Mouse (Mus musculus) embryo, embryonic 9.5 days (tissue): ENCODE measurements around the gene Ube2l6.
"Not testable (repeated sequence)": the region's sequence is repeated elsewhere in the genome, so short reads cannot be mapped to it uniquely, and the experiment has no call there.

Experiments
- DNase-seq: peaks from one replicate; pipeline ENCODE4 v3.0.0-alpha.2; 2017; ENCODE audit errors: extremely low spot score

Ube2l6 gene

DNA sequence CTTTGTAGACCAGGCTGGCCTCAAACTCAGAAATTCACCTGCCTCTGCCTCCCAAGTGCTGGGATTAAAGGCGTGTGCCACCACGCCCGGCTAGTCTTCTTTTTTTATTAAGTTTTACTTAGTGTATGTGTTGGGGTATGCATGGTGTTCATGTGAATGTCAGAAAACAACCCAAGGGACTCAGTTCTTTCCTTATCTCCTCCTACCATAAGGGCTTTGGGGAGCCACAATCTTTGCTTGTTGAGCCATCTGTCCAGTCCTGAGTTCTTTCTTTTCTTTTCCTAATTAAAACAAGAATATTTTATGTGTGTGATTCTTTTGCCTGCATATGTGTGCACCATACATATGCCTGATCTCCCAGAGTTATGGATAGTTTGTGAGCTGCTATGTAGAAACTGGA lies 5.5 kb upstream of the Ube2l6 start:
- DNase-seq = no peak

DNA sequence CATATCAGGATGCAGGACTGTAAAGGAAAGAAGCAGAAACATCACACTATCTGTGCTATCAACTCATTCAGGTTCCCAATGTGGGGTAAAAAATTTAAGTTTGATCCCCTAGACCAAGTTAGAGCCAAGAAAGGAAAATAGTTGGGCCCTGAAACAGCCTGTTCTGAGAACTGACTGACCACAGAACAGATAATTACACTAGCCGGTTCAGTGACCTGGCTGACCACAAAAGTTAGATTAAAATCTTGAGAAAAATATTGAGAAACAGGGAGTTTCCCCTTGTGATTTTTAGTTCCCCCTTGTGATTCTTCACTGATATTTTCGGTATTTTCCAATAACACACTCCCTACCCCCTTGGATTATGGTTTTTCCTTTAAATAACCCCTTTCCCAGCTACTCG lies 4.8 kb upstream of the Ube2l6 start:
- DNase-seq = no peak

DNA sequence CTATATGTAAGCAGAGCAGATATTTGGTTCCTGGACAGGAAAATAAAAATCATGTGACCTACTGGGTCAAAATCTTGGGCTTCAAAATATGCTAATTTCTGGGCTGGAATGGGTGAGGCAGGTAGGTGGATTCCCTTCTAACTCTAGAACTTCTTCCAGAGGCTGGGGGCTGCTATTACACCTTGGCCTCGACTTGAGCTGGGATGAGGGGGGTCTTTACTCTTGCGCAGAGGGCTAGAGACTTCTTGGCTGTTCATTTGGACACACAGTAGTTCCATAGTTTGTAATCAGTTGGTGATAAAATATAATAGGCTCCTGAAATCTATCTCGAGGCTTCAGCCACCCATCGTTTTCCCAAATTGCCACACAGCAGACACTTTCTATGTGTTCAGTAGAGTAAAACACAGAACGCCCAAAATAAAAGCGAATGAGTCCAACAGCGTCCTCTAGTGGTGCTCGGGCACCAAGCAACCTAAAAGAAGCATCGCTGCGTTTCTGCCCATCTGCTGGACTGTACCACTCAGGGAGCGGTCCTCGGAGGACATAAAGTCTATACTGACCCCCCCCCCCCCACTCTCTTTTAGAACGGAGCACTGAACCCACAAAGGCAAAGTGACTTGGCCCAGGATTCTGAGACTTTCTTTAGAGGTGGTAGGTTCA lies 665 bp upstream of the Ube2l6 start:
- DNase-seq = peak; percentile 84

DNA sequence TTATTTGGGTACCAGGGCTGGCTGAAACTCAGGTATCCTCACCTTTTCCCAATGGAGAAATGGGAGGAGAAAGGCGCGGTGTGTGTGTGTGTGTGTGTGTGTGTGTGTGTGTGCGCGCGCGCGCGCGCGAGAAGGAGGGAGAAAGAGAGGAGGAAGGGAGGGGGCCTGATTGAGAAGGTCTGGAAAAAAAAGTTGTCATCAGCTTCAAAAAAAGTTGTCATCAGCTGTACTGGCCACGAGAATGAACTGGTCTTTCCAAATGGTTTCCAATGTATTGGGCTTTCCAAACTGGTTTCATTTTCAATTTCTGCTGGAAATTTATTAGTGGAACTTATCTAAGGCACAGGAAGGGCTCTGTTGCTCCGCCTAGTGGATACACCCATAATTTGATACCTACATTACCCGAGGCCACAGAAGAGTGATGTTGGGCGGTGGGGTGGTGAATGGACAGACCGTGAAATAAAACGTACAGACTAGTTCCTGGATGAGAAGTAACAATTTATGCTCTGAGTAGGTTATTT lies 473 bp downstream of the Ube2l6 start:
- peak; percentile 73 for DNase-seq

DNA sequence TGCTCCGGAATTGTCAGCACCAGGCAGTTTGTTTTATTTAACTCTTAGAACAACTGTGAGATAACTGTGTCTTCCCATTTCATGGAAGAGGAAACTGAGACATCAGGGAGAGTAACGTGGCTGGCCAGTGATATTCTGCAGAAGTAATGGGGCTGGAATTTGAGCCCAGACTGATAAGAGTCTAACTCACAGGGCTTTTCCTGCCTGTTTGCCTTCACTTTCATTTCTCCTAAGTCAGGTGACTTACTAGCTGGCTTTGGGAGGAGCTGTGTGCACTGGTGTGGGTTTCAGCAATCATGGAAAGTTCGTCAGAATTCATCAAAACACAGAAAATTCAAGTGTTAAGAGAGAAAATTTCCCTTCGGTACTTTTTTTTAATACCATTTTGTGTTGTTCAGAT lies 1.7 kb downstream of the Ube2l6 start:
- DNase-seq = no peak

DNA sequence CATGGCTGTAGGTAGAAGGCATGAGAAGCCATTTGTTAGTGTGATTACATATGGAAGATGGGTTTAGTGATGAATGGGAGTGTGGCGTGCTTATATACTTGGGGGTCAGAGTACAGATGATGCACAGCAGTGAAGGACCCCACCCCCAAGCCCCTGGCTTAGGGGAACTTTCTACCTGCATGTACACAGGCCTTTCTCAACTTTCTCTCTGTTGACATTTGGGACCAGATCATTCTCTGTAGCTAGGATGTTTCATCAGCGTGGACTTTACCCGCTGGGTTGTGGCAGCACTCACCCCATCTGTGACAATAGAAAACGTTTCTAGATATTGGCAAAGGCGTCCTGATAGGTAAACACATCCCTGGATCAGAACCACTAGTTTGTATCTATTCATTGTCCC lies 2.6 kb downstream of the Ube2l6 start:
- not testable (repeated sequence) for DNase-seq

DNA sequence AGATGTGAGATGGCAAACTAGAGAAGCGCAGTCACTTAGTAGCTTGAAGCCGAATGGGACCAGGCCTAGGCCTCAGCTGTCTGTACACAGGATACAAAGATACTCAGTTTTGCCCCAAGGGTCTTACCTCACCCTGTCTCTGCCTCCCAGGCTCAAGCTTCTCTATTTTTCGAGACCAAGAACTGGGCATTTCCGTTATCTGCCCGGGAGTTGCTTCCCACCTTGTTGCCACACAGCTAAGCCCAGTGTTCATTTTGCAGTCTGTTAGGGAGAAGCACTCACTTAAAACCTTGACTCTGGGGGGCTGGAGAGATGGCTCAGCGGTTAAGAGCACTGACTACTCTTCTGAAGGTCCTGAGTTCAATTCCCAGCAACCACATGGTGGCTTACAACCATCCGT lies 5.3 kb downstream of the Ube2l6 start:
- no peak for DNase-seq

DNA sequence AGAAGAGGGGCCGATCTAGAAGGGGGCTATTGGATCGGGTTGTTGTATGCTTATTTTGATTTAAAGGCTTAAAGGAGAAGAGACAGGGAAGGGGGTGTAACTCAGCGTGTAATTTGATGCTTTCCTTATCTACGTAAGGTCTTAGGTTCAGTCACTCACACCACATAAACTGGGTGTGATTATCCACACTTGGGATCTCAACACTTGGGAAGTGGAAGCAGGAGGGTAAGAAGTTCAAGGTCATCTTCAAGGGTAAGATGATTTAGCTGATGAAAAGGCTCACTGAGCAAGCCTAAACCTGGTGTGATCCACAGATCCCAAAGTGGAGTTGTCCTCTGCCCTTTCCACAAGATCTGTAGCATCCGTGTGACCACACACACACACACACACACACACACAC lies 7.9 kb downstream of the Ube2l6 start:
- DNase-seq = no peak

DNA sequence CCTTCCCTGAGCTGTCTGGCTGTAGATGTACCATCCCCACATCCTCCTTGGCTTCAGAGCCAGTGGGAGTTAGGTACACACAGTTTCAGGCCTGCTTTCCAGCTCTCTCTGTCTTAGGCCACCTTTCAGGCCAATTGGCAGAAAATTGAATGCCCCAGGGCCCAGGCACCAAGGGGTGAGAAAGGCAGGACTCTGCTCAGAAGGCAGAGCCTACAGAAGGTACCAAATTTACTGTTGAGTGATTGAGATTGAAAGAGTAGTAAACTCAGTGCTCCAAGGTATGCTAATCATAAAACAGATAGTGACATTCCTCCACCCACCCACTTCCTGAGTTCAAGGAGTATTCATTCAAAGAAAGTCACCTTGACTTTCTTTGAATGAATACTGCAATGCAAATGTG lies 10.7 kb downstream of the Ube2l6 start:
- DNase-seq = no peak

DNA sequence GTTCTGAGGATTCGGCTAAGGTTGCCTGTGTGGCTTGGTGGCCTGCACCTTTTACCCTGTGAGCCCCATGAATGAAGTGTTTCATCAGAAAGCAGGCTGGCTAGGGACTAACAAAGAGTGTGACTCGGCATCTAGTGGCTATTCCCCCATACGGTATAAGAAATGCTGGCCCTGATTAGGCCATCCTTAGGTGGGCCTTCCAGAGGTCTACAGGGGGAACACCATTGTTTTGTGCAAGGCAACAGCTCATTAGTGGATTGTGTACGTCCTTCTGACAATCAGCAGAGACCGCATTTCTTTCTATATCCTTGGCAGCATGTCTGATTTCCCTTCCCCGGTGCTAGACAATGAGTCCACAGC lies 11.9 kb downstream of the Ube2l6 start:
- DNase-seq = no peak

DNA sequence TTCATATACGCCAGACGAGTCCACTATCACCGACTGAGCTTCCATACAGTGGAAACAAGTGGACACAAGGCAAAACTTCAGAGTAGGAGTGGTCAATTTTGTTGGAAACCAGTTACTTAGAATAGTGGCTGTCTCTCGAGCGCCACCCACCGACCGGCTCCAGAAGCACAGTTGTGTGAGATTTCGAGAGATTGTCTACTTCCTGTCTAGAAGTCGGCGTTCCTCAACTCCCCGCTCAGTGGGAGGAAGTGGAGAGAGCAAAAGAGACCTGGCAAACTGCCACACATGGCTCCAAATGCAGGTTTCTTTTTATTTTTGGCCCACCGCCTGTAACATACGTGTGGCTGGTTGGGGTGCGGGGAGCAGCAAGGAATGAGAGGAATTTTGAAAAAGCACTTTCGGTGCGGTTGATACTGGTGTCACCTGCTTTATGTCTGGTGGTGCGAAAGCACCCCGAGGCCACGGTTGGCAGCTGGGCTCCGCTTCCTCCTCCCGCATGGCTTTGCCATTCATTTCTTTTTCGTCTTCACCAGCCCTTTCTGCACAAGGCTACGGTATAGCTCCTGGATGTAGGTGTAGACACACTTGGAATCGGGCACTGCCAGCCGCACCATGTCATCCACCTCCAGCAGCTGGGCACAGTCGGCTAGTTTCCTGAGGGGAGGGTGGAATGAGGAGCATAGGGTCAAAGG lies 12.4 kb downstream of the Ube2l6 start:
- peak; percentile 89 for DNase-seq

DNA sequence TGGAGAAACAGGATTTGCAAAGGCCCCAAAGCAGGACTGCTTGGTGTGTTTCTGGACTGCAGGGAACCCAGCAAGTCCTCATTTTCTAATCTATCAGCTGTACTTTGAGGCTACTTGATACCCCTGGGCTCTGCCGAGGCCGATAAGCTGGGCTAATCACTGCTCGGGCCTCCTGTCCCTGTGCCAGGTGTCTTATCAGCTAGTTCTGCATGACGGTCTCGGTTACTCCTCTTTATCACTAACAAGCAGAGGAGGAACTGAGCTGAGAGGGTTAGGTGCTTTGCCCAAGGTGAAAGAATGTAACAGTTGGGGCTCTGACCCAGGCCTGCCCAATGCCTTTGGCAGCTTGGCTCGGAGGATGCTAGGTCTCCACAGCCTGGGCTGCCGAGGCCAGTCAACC lies 13.3 kb downstream of the Ube2l6 start:
- DNase-seq = no peak

DNA sequence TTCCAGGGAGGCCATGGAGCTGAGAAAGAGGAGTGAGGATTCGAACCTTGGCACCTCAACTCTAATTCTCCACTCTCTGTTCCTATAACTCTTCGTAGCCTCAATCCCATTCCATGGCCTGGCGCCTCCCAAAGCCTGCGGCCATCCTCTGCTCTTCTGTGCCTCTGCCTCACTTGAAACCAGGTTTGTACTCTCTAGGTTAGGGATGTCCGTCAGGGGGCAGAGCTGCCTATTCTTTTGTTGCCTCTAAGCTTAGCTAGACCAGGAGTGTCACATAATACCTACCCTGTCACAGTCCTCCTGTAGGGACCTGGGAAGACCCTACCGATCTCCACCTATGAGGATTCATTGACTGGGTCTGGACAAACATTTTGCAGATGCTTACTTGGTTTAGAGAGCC lies 14.0 kb downstream of the Ube2l6 start:
- DNase-seq = no peak

DNA sequence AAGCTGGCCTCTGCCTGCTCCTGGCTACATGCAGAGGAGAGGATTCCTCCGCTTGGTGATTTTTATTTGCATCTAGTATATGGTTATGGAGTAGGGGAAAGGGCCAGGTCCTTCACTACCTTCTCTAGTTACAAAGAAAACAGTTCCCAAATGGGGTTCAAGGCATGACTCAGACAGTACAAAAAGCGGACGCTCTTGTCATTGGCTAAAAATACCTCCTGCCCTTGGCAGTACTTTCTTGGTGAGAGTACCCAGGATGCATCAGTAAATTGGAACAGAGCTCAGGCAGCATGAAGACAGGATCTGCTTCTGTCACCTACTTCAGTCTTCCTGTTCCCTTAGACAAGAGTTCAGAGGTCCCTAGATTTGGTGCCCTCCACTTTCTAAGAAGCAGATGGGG lies 21.2 kb downstream of the Ube2l6 start:
- no peak for DNase-seq

DNA sequence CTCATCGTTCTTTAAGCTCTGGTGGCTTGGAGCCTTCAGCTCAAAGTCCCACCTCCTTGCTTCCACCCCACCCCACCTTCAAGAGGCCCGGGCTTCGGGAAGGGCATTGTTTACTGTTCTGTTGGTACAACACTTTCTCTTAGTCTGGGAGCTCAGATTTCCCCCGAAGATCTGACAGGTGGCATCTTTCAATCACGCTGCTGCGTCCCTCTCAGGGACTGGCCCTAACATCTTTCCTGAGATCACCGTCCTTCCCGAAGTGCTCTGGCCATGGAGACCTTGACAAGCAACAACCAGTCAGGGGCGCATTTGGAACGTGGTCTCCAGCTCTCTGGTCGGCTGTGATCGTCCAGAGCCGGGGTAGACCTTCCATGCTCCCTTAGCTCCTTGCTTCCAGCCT lies 23.9 kb downstream of the Ube2l6 start, which contains the start of gene Smtnl1:
Gene Smtnl1 (minus strand): TSS at position 101 of the 400 bp plus-strand sequence.
- DNase-seq = no peak

DNA sequence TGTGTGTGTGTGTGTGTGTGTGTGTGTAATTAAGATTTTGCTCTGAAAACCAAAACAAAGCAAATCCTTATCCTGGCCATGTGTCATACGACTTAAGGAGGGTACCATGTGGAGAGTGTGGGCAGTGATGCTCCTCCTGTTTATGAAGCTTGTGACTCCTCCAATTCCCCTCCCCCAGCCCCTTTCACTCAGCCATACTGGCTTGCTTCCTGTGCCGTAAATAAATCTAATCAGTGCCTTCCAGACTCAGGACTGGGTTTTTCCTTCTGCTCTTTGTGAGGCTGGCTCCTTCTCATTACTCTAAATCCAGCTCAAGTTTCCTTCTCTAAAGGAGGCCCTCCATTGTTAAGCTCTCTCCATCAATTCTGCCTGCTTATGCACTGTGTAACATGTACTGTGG lies 24.6 kb downstream of the Ube2l6 start:
- no peak for DNase-seq

DNA sequence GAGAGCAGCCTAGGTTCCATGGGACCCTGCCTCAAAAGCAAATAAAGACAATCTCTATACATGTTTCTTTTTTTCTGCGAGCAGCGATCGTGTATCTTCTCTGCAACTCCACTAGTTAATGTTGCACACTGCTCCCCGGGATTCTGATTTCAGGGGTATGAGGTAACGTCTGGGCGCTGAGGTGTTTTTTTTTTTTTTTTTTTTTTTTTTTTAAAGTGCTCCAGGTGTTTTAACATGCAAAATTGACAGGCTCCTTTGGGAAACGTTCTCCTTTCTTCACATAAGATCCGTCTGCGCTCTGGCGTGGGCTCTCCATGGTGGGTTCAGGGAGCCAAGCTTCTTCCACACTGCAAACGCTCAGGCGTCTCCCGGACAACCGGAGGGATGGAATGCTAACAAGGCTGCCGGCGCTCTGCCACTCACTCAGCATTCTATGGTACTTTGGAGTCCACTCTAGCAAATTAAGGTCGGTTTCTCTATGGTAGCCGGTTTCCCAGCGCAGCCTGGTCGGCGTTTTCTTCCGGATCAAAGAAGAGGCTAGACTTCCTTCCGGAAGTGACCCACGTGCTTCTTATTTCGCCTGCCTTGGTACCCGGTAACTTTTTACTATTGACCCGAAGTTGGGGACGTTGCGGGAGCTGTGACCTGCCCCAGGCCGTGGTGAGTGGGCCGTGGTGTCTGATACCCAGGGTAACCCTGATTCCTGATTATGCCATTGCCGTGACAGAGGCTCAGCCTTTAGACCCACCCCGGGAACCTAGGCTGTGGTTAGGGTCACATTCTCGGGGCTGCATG lies 28.1 kb downstream of the Ube2l6 start, which contains the start of gene Timm10:
Gene Timm10 (plus strand): TSS at position 510 of the 795 bp plus-strand sequence.
- peak; percentile 93 for DNase-seq

DNA sequence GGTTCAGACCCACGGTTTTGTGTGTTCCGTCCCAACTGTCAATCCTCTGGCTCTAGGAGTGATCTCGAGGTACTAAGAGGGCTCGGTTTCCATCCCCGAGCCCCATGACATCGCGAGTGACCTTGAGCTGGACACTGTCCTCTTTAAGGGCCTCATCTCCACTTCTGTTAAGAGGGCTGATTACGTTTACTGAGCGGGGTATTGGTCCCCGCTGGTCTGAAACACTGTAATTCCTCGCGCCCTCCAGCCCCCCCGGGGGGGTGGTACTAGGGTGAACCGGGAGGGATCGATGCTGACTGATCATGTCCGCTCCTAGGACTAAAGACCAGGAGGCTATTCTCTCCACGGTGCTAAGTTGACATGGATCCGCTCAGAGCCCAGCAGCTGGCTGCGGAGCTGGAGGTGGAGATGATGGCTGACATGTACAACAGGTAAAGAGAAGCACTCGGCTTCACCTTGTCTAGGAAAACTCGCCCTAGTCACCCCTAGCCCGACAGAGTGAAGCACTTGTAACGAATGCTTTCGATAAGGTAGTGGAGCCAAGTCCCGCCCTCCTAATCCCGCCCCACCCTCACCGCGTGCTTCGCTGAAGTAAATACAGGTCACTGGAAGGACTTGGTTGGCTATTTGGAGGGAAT lies 28.8 kb downstream of the Ube2l6 start:
- DNase-seq = peak; percentile 25

DNA sequence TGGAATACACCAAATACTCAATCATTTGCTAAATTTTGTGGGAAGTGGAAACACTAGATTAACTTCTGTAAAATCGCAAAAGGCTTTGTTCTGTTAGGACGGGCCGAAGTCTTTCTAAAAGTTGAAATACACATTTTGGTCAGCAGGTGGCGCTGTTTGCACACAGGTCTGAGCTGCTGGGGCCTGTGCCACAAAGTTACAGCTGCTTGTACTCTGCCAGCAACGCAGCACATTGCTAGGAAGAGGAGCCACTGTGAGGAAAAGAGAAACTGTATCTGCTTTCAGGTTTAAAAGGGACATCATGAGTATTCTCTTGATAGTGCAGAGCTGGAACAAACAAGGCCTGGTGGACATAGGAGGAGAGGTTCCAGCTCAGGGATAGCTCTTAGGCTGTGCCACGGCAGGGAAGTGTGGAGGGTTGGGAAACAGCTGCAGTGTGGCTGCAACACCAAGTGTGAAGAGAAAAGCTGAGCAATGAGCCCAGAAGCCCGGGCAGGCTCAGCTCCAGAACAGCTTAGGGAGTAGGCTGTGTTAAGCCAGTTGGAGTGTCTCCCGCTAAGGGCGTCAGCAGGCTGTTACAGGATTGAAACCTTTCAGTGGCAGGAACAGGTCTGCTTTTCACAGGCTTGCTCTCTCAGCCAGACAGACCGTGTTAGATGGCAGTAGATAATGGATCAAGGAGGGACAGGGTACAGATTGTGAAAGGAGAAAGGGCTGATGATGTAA lies 33.2 kb downstream of the Ube2l6 start:
- DNase-seq = peak; percentile 87

DNA sequence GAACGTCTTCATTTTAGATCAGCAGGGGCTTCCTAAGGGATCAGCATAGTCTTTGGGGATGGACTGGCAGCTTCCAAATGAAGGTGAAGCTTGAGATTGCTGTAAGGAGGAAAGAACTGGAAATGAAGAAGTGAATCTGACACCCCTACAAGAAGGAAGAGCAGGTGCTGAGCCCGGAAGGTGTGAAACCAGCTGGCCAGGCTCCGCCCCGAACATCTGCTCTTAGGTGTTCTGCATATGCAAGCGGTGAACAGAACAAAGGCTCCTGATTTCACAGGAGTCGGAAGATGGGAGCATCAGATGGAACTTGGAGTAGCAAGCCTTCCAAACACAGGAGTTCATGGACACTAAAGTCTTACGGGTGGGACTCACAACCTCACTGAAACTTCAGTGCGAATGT lies 38.5 kb downstream of the Ube2l6 start:
- no peak for DNase-seq

DNA sequence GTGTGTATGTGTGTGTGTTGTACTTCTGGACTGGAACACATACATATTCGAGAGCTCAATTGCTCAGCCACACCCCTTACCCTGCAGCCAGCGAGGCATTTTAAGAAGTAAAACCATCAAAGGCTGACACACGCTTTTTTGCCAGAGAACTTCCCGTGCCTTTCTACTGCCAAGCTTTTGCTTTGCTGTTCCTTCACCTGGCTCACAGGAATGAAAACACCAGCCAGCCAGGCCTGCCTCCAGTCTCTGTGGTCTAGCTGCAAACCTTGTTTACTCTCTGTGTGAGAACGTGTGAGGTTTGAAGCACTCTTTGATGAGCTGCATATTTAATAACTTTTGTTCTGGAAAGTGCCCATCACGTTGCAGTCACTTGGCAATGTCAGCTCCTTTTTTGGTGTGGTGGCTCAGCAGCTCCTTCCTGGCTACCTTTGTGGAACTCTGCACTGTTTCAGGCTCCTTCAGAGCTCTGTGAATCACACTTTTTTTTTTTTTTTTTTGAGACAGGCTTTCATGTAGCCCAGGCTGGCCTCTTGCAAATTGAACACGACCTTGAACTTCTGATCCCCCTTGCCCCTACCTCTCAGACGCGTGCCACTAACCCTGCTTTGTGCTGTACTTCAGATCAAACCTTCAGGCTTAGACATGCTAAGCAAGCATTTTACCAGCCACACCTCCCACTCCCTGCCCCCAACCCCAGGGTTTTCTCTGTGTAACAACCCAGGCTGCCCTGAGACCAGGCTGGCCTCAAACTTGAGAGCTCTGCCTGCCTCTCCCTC lies 39.4 kb downstream of the Ube2l6 start:
- DNase-seq = no peak
